8 mouse cellular contexts compared by ENCODE assay signal in the genomic region with DNA sequence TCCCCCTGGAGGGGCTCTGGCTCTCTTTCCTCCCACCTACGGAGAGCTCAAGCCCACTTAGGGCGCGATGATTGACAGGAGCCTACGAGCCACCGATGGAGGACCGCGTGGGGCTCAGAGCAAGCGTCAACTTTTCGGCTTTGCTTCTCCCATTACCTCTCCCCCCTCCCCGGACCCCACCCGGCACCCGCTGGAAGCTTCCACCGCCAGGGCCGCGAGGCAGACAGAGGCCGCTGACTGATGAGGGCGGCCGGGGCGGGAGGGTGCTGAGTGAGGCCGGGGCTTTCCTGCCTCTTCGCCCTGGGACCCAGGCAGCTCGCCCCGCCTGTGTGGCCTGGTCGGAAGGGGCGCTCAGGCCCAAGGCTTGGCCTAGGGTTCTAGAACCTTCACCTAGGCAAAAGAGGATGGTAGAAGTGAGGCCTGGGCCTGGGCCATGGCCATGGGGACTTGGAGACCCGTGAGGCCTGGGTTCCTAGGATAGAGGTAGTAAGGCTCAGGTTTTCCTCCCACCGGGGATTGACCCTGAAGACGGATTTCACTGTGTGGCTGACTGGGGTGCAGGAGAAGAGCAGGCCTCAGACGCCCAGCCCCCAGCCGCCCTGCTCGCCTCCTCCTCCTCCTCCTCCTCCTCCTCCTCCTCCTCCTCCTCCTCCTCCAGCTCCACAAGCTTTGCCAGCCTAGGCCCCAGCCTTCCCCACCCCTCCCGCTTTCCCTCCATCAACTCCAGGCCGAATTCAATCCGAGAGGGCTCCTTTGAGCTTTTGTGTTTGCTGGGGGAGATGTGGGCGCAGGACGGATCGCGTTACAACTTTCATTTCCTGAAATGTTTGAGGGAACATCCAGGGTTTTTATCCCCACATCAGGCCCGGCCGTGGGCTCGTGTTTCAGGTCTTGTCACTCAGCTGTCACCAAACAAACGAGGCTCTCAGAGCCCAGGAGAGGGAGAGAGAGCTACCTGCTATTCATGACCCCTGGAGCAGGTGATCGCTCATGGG. TPM values are rescaled to one million over a fixed set of nuclear protein-coding genes. Genes with fewer than 3 reads are reported as not detected.
DNase-seq lines count a peak whose midpoint lies in the region; ATAC-seq and TF ChIP-seq lines count a peak whose summit lies in the region.

No protein-coding gene starts in this region.

- peak; percentile 54 for ATAC-seq in kidney, embryonic 16.5 days (ENCODE audit: low FRiP score, low TSS enrichment)
- no peak for ATAC-seq in forebrain, embryonic 13.5 days
- peak; percentile 27; the same call in 1 of the 2 replicates for ATAC-seq in limb, embryonic 14.5 days (ENCODE audit: low FRiP score, low read depth)

- H3K4me2 ChIP-seq in kidney, embryonic 16.5 days (replicated peaks; ENCODE audit: low read depth, low read length), result peak overlapping the region; percentile 41
- peak overlapping the region; percentile 12; the same call in 1 of the 2 replicates for H3K4me2 ChIP-seq in forebrain, embryonic 13.5 days
- H3K4me2 ChIP-seq in limb, embryonic 14.5 days (replicated peaks; ENCODE audit: low read depth, low read length, severe bottlenecking), result peak overlapping the region; percentile 49

- DNase-seq in kidney, adult 8-10 months, result no peak
- DNase-seq in limb, embryonic 14.5 days (ENCODE audit: low spot score), result peak; percentile 72
- no peak for DNase-seq in urinary bladder, postnatal 4 days (ENCODE audit: low spot score in 2 of 2)
- no peak for DNase-seq in layer of hippocampus, adult 9-11 months
- DNase-seq in adrenal gland, adult 18-20 months (ENCODE audit: low spot score in 2 of 2), result no peak

- WGBS in kidney, embryonic 16.5 days, result 4% methylated on average over 39 of the region's 43 CpGs
- WGBS in forebrain, embryonic 13.5 days, result 2% methylated on average over 41 of the region's 43 CpGs
- WGBS in limb, embryonic 14.5 days, result 5% methylated on average over 40 of the region's 43 CpGs

- H3K36me3 ChIP-seq in kidney, embryonic 16.5 days (ENCODE audit: insufficient read depth, low read length), result no peaks in the 10 kb centered on the region
- no peaks in the 10 kb centered on the region for H3K36me3 ChIP-seq in forebrain, embryonic 13.5 days (ENCODE audit: poor library complexity, severe bottlenecking)
- H3K36me3 ChIP-seq in limb, embryonic 14.5 days (ENCODE audit: control insufficient read depth, insufficient read depth, low read length), result no peaks in the 10 kb centered on the region; the same call in 1 of the 2 replicates

- H3K27me3 ChIP-seq in kidney, embryonic 16.5 days (ENCODE audit: insufficient read depth, low read length), result peaks cover 77% of the 10 kb centered on the region
- H3K27me3 ChIP-seq in forebrain, embryonic 13.5 days, result peaks cover 89% of the 10 kb centered on the region
- peaks cover 64% of the 10 kb centered on the region for H3K27me3 ChIP-seq in limb, embryonic 14.5 days (ENCODE audit: control insufficient read depth, insufficient read depth, low read length)

- H3K4me1 ChIP-seq in kidney, embryonic 16.5 days (ENCODE audit: insufficient read depth, low read length), result peaks cover 6% of the 10 kb centered on the region; the same call in 1 of the 2 replicates
- peaks cover 3% of the 10 kb centered on the region; the same call in 1 of the 2 replicates for H3K4me1 ChIP-seq in brown adipose tissue, adult 24 weeks (ENCODE audit: control insufficient read depth, insufficient read depth, insufficient read length, low read length)
- peaks cover 7% of the 10 kb centered on the region; the same call in 1 of the 2 replicates for H3K4me1 ChIP-seq in forebrain, embryonic 13.5 days
- peaks cover 10% of the 10 kb centered on the region for H3K4me1 ChIP-seq in limb, embryonic 14.5 days (ENCODE audit: control insufficient read depth, insufficient read depth, low read length)

- no peak for TF ChIP-seq POLR2A in limb, embryonic 14.5 days (IDR thresholded peaks at IDR 0.05; ENCODE audit: borderline replicate concordance, extremely low read depth, insufficient read depth, insufficient read length)

- 0 out of 2 replicates have a peak overlapping the region, but pooled peaks have one; percentile 10 for H3K9ac ChIP-seq in kidney, embryonic 16.5 days (replicated peaks; ENCODE audit: low read length)
- no peak overlapping the region for H3K9ac ChIP-seq in forebrain, embryonic 13.5 days
- H3K9ac ChIP-seq in limb, embryonic 14.5 days (ENCODE audit: low read depth, low read length, severe bottlenecking), result peak overlapping the region; percentile 45

- H3K27ac ChIP-seq in kidney, embryonic 16.5 days (ENCODE audit: low read length), result no peak overlapping the region
- H3K27ac ChIP-seq in brown adipose tissue, adult 24 weeks (replicated peaks; ENCODE audit: low read depth, low read length), result 0 out of 2 replicates have a peak overlapping the region, but pooled peaks have one; percentile 42
- no peak overlapping the region for H3K27ac ChIP-seq in forebrain, embryonic 13.5 days
- peak overlapping the region; percentile 75 for H3K27ac ChIP-seq in limb, embryonic 14.5 days (replicated peaks; ENCODE audit: low read depth, low read length)

- peak overlapping the region; percentile 7 for H3K4me3 ChIP-seq in kidney, embryonic 16.5 days (ENCODE audit: low read length)
- H3K4me3 ChIP-seq in brown adipose tissue, adult 24 weeks (ENCODE audit: insufficient read depth, low read depth, low read length), result peak overlapping the region; percentile 37
- 0 out of 2 replicates have a peak overlapping the region, but pooled peaks have one; percentile 9 for H3K4me3 ChIP-seq in forebrain, embryonic 13.5 days
- H3K4me3 ChIP-seq in limb, embryonic 14.5 days (replicated peaks; ENCODE audit: low read length), result peak overlapping the region; percentile 26

- no peaks in the 10 kb centered on the region for H3K9me3 ChIP-seq in kidney, embryonic 16.5 days (ENCODE audit: low read length)
- H3K9me3 ChIP-seq in forebrain, embryonic 13.5 days (replicated peaks), result no peaks in the 10 kb centered on the region
- H3K9me3 ChIP-seq in limb, embryonic 14.5 days (ENCODE audit: control insufficient read depth, low read length), result no peaks in the 10 kb centered on the region

RNA-seq across cellular contexts. Expression of a gene that starts 18.5 kb away (rescaled TPM):
- 0.47 and 0.66 TPM in 2 replicates for polyA plus RNA-seq in kidney, embryonic 16.5 days (2015; fragmentation: Nextera tagmentation; extraction: Ambion mirVana)
- 14.0 and 20.7 TPM in 2 replicates for polyA plus RNA-seq in brown adipose tissue, adult 24 weeks (2012; ENCODE audit: insufficient read depth, insufficient read length, missing spikeins)
- polyA plus RNA-seq in forebrain, embryonic 13.5 days (2015; fragmentation: Nextera tagmentation; extraction: Ambion mirVana), result 0.22 and 0.42 TPM in 2 replicates
- 37.6 and 43.1 TPM in 2 replicates for polyA plus RNA-seq in limb, embryonic 14.5 days (2012; rRNA removed)
- polyA plus RNA-seq in limb, embryonic 14.5 days (2014; fragmentation: Nextera tagmentation; extraction: Ambion mirVana), result 44.5 and 44.6 TPM in 2 replicates
- total RNA-seq in adrenal gland, adult 18-20 months (2021), result 1 to 10 TPM; 1.8 to 8.8 TPM

Comparison
In these comparisons a context has a peak if more than half of its experiments do, and no peak if none do; other contexts are left out.
1. H3K27ac ChIP-seq: peak in brown adipose tissue, adult 24 weeks (single experiment) and limb, embryonic 14.5 days (single experiment); none in kidney, embryonic 16.5 days (single experiment) and forebrain, embryonic 13.5 days (single experiment).
2. Peak in every context shown above with its lines, with median percentiles within 50 percentile points of each other: H3K4me2 ChIP-seq and H3K4me3 ChIP-seq.